Mouse (Mus musculus) hindbrain, embryonic 16.5 days (tissue): ENCODE data around the gene Cacna1f. TPM values are rescaled to one million over a fixed set of nuclear protein-coding genes. Genes with fewer than 3 reads are reported as not detected.
A peak's percentile ranks its signal among the peaks of the same experiment; 100 is the strongest.

Source experiments
- ATAC-seq: fragments of 200-750 bp; cut with Nextera tagmentation; 2 replicates; pipeline ENCODE4 v1.8.0; 2017; ENCODE audit warnings: moderate TSS enrichment, moderate library complexity
- H3K27ac ChIP-seq: fragments of 300-500 bp; sonication (generic); 2 replicates; pipeline ENCODE4 v1.5.1; 2014; ENCODE audit warnings: low read depth, mild to moderate bottlenecking, control low read depth, low read length, moderate library complexity
- H3K27me3 ChIP-seq: fragments of 300-500 bp; sonication (generic); replicated peaks from 2 replicates; pipeline ENCODE4 v1.6.1; 2014; ENCODE audit warnings: low read length; ENCODE audit not compliant: control insufficient read depth, insufficient read depth
- H3K36me3 ChIP-seq: fragments of 300-500 bp; sonication (generic); 2 replicates; pipeline ENCODE4 v1.6.1; 2014; ENCODE audit warnings: mild to moderate bottlenecking, low read length, moderate library complexity, mixed read lengths; ENCODE audit not compliant: control insufficient read depth, insufficient read depth
- H3K4me1 ChIP-seq: fragments of 300-500 bp; sonication (generic); 2 replicates; pipeline ENCODE4 v1.6.1; 2014; ENCODE audit warnings: low read depth, low read length; ENCODE audit not compliant: control insufficient read depth, insufficient read depth
- H3K4me2 ChIP-seq: fragments of 300-500 bp; sonication (generic); 2 replicates; pipeline ENCODE4 v1.6.1; 2014; ENCODE audit warnings: mild to moderate bottlenecking, low read length, control low read depth, moderate library complexity
- H3K4me3 ChIP-seq: fragments of 300-500 bp; sonication (generic); 2 replicates; pipeline ENCODE4 v1.5.1; 2014; ENCODE audit warnings: mild to moderate bottlenecking, low read length, control low read depth, moderate library complexity
- H3K9ac ChIP-seq: fragments of 300-500 bp; sonication (generic); 2 replicates; pipeline ENCODE4 v1.6.1; 2014; ENCODE audit warnings: low read depth, mild to moderate bottlenecking, control low read depth, low read length, moderate library complexity
- H3K9me3 ChIP-seq: fragments of 300-500 bp; sonication (generic); 2 replicates; pipeline ENCODE4 v1.6.1; 2014; ENCODE audit warnings: mild to moderate bottlenecking, low read length, moderate library complexity; ENCODE audit not compliant: control insufficient read depth
- WGBS: fragments of 180-500 bp; shearing (Covaris S2); extraction: QIAGEN DNeasy Blood & Tissue Kit; methylation state at CpG from one replicate; pipeline ENCODE4 v1.1.7; 2014; 5-methylcytosine and 5-hydroxymethylcytosine counted together
- polyA plus RNA-seq: library from polyadenylated mRNA; unstranded; fragments of >200 nt; fragmentation: Nextera tagmentation; extraction: Ambion mirVana; gene quantifications from 2 replicates; pipeline ENCODE4 v1.2.1, GENCODE M21; 2015

The Cacna1f gene
- 0.20 and 0.27 TPM in 2 replicates for polyA plus RNA-seq

DNA sequence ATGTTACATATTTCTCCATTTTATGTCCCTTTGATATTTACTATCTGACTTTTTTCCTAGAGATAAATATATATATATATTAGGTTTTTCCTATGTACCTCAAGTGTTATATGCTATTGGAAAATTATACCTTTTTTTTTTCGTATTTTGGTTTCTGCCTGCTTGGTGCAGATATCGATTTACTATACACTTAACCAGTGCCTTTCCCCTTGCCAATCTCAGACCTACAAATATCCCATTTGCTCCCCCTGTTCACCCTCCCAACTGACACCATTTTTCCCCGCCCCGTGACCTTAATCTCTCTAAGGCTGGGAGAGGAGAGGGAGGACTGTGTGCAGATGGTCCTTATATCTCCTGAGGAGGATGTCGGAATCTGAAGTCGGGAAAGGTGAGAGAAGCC is at the start of gene Cacna1f:
Gene Cacna1f, plus strand, starts transcription at position 301 of the 400 bp plus-strand sequence.
- ATAC-seq: no peak
- WGBS: 81% methylated on average over 6 of the region's 6 CpGs

GRCm38 (mm10) chrX:7563076-7563475 is 43.8 kb upstream of the Cacna1f start:
- Histone ChIP-seq H3K27ac (no peak overlapping the region), H3K27me3 (no peaks in the 10 kb centered on the region), H3K4me1 (no peaks in the 10 kb centered on the region), H3K9ac (no peak overlapping the region), H3K9me3 (no peaks in the 10 kb centered on the region; the same call in 1 of the 2 replicates), H3K4me3 (no peak overlapping the region), H3K36me3 (no peaks in the 10 kb centered on the region), H3K4me2 (no peak overlapping the region)
- 20% methylated on average over 2 of the region's 2 CpGs for WGBS
- no peak for ATAC-seq

More for the DNA sequence above, at the start of gene Cacna1f:
- no peak within 1 kb of the TSS for H3K4me2 ChIP-seq
- H3K36me3 ChIP-seq: no peaks in the 10 kb centered on the region
- no peaks in the 10 kb centered on the region for H3K9me3 ChIP-seq
- H3K4me1 ChIP-seq: peaks cover 2% of the 10 kb centered on the region; the same call in 1 of the 2 replicates
- H3K27me3 ChIP-seq: no peaks in the 10 kb centered on the region
- no peak within 1 kb of the TSS for H3K27ac ChIP-seq
- H3K4me3 ChIP-seq: no peak within 1 kb of the TSS
- H3K9ac ChIP-seq: no peak within 1 kb of the TSS

DNA sequence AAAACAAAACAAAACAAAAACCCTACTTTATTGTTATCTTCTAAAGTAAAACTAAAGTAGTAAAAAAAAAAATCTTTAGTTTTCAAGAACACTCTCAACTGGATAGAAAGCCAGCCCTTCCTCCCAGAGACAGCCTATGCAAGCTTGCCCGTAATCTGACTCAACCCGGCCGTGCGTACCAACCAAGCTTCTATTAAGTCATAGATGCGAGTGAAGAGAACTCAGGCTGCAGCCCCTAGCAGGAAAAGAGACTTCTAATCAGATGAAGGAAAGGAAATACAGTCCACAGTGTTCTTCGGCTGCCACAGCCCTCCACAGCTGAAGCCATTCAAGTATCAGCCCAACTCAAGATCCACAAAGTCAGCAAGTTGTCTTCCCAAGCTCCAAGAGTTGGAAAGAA is 40.5 kb upstream of the Cacna1f start:
- Histone ChIP-seq H3K4me2 (no peak overlapping the region), H3K4me3 (no peak overlapping the region), H3K9me3 (no peaks in the 10 kb centered on the region; the same call in 1 of the 2 replicates), H3K4me1 (no peaks in the 10 kb centered on the region; the same call in 1 of the 2 replicates), H3K9ac (no peak overlapping the region), H3K27ac (no peak overlapping the region), H3K36me3 (no peaks in the 10 kb centered on the region), H3K27me3 (no peaks in the 10 kb centered on the region)
- WGBS: 95% methylated on average over 6 of the region's 6 CpGs
- ATAC-seq: no peak

DNA sequence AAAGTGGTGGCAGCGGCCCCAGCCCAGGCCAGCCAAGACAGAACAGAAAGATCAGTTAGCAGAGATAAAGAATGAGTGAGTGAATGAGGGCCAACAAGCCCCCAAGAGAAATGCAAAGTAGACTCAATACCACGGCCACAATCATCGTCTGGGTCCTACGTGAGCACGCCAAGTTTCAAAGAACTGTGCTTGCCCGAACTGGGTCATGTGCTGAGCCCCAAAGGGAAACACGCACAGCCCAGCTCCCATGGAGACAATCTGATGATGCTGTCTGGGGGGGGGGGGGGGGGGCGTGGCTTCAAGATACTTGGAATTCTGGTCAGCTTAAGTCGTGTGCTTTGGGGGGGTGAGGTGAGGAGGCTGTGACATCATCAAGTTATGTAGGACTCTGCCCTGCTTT is 39.4 kb upstream of the Cacna1f start:
- Histone ChIP-seq H3K4me3 (no peak overlapping the region), H3K9me3 (no peaks in the 10 kb centered on the region; the same call in 1 of the 2 replicates), H3K27me3 (no peaks in the 10 kb centered on the region), H3K27ac (no peak overlapping the region), H3K36me3 (no peaks in the 10 kb centered on the region), H3K4me2 (no peak overlapping the region), H3K4me1 (peaks cover under 1% of the 10 kb centered on the region), H3K9ac (no peak overlapping the region)
- 84% methylated on average over 8 of the region's 9 CpGs for WGBS
- ATAC-seq: no peak

DNA sequence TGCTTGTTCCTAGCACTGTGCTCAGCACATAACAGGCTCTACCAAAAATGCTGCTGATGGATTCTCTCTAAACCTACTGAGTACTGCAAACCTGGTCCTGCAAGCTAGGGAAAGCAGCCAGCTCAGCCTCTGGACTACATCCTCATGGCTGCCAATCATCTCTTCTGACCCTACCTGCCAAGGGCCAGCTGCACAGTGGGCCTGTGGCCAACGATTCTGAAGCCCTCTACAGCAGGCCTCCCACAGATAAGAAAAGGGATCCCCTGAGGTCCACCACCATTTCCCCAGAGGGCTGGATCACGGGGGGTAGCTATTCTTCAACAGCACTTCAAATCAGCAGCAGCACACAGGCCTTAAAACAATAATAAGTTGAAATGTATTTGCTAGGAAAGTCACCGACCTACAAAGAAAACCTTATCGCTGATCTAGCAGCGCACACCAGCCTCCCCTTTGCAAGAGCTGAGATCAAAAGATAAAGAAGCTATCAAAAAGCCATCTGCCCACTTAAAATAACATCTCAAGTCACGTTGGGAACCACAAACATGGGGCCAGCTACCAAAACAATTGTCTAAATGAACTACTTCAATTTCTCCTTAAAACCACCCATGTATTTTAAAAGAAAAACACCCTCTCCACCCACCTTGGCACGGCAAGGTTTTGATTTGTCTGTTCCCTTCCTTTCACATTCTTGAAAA is 36.3 kb upstream of the Cacna1f start:
- H3K27me3 ChIP-seq: no peaks in the 10 kb centered on the region
- no peak for ATAC-seq
- no peak overlapping the region for H3K4me2 ChIP-seq
- no peaks in the 10 kb centered on the region for H3K36me3 ChIP-seq
- no peak overlapping the region for H3K27ac ChIP-seq
- H3K4me1 ChIP-seq: peaks cover 10% of the 10 kb centered on the region
- H3K4me3 ChIP-seq: no peak overlapping the region
- WGBS: 55% methylated on average over 7 of the region's 7 CpGs
- no peaks in the 10 kb centered on the region; the same call in 1 of the 2 replicates for H3K9me3 ChIP-seq
- H3K9ac ChIP-seq: no peak overlapping the region

DNA sequence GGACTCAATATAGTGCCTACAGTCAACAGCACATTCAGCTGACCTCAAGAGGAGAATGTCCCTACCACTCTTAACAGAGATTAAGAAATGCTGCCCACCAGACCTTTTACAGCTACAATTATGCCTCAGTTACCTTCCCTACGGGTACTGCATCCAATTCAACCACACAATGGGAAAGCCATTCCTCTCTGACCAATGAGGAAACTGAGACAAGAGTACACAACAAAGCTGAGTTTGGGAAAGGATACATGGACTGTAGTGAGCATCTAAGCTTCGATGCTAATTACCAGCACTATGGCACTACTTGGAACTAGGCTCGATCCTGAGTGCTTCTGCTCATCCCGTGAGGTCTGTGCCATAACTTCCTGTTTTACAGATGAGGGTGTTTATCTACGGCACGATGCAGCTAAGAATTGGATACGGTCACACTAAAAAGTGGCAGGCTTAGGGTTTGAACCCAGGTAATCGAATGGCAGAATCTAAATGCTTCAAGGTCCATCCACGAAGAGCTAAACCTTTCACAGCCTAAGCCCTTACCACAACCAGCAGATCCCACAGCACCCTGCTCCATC is 35.2 kb upstream of the Cacna1f start:
- H3K4me2 ChIP-seq: no peak overlapping the region; the same call in 1 of the 2 replicates
- H3K9me3 ChIP-seq: no peaks in the 10 kb centered on the region

GRCm38 (mm10) chrX:7572466-7572865 is 34.4 kb upstream of the Cacna1f start:
- Histone ChIP-seq H3K4me3 (no peak overlapping the region), H3K36me3 (no peaks in the 10 kb centered on the region), H3K27ac (no peak overlapping the region), H3K4me1 (peaks cover 10% of the 10 kb centered on the region), H3K9ac (no peak overlapping the region), H3K9me3 (no peaks in the 10 kb centered on the region), H3K27me3 (no peaks in the 10 kb centered on the region), H3K4me2 (peak overlapping the region; percentile 71)
- ATAC-seq: no peak
- WGBS: 83% methylated on average over 10 of the region's 10 CpGs

More for the DNA sequence above, 35.2 kb upstream of the Cacna1f start:
- no peak for ATAC-seq
- WGBS: 89% methylated on average over 9 of the region's 9 CpGs
- no peaks in the 10 kb centered on the region for H3K27me3 ChIP-seq
- peaks cover 10% of the 10 kb centered on the region for H3K4me1 ChIP-seq
- H3K36me3 ChIP-seq: no peaks in the 10 kb centered on the region
- no peak overlapping the region for H3K27ac ChIP-seq
- H3K4me3 ChIP-seq: no peak overlapping the region
- no peak overlapping the region for H3K9ac ChIP-seq

DNA sequence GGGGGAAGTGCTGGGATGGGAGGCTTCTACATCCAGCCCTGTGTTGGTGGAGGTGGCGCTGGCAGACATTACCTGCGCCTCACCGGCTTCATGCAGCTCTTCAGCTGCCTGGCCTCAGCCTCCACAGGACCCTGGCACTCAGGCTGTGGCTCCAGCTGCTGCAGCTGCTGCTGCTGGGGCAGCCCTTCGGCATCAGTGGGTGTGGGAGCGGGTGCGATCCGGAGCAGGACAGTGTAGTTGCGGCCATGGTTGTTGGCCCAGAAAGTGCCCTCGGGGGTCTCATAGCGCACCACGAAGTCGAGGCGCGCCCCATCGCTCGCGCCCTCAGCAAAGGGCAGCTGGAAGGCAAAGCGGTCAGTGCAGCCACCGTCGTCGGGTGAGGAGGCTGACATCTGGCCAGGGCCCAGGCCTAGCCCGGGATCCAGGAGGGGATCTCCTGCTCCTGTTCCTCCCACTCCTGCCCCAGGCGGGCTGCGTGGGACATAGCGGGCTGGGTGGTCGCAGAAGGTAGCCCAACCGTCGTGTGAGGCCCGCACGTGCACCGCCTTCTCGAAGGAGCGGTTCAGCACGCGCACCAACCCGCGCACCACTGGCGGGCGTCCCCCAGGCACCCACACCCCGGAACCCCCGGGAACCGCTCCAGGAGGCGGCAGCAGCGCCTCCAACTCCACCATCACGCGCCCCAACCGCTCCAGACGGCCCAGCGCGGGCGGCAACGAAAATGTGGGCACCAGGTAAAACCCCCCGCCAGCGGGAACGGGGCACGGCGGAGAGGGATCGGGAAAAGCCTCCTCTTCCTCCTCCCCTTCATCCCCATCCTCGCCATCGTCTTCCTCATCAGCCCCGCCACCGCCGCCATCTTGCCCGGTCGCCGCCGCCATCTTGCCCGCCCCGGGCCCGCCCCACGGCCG is 33.5 kb upstream of the Cacna1f start, which contains the start of gene Foxp3:
Gene Foxp3, plus strand, starts transcription at position 469 of the 911 bp plus-strand sequence.
- Histone ChIP-seq H3K4me1 (peaks cover 10% of the 10 kb centered on the region), H3K27ac (peak within 1 kb of the TSS; percentile 95), H3K27me3 (no peaks in the 10 kb centered on the region), H3K9me3 (no peaks in the 10 kb centered on the region), H3K36me3 (no peaks in the 10 kb centered on the region), H3K4me2 (peak within 1 kb of the TSS; percentile 71), H3K9ac (peak within 1 kb of the TSS; percentile 79), H3K4me3 (peak within 1 kb of the TSS; percentile 61)
- WGBS: 39% methylated on average over 42 of the region's 72 CpGs
- peak; percentile 65 for ATAC-seq
